Mouse (Mus musculus) liver, adult 2 months (tissue): Measurements from ENCODE around the gene Dmwd.

Experiments used
- CTCF ChIP-seq: fragments of 200-500 bp; IDR thresholded peaks from 2 replicates; pipeline ENCODE4 v1.5.1; 2011; ENCODE audit warnings: low read depth, low read length, control low read depth
- POLR2A ChIP-seq: fragments of 200-500 bp; IDR thresholded peaks from 2 replicates; pipeline ENCODE4 v1.6.1; 2011; ENCODE audit warnings: low read length, control low read depth; ENCODE audit not compliant: insufficient read depth; ENCODE audit errors: extremely low read depth

DNA sequence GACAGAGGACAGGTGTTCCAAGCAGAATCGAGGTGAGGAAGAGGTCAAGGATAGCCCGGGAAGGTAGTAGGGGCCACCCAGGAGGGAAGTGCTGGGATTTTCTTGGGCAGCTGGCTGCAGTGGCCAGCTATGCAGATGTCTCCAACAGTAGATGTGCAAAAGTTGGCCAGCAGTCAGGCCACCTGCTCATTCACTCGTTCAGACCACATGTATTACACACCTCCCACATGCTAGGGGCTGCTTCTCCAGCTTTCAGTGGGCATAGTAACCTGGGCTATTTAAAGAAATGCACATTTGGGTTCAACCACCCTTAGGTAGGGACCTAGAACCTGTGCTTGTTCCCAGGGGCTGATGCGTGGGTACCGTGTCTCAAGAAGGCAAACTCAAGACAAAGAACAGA is 51.7 kb downstream of the Dmwd start:
- TF ChIP-seq CTCF = no peak
- no peak for TF ChIP-seq POLR2A
